Mouse (Mus musculus) kidney, adult 2 months (tissue): ENCODE results near the gene Kank4.

ENCODE experiments used
- CTCF ChIP-seq: fragments of 200-500 bp; conservative IDR thresholded peaks from 2 replicates; pipeline ENCODE4 v1.5.1; 2011; ENCODE audit warnings: low read depth, mild to moderate bottlenecking, control low read depth, low read length, moderate library complexity, mixed read lengths; ENCODE audit not compliant: insufficient read depth, insufficient read length
- POLR2A ChIP-seq: fragments of 200-500 bp; IDR thresholded peaks from one replicate; pipeline ENCODE4 v1.6.1; 2011; ENCODE audit warnings: low read depth, low read length, control low read depth

DNA sequence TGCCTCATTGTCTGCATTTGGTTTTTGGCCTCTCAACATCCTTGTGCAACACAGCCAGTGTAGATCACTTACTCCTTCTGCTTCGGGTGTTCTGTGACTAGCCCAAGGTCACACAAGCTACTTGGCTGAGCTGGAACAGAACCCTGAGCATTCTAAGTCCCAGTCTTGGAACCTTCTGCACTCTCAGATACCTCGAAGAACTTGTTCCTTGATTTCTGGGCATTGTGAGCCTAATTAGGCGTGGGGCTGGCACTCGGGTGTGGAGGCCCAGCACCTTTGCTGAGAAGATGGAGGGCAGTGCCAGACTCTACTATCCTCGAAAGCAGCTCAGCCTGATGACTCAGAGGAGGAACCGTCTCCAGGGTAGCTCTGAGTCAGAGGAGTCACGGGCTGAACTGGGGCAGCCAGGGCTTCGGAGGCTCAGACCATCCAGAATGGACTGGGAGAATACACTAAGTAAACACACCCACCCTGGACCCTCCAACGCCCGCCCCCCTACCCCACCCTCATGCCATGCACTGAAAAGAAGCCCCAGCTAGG is 1.9 kb upstream of the Kank4 start:
- TF ChIP-seq POLR2A = no peak
- no peak for TF ChIP-seq CTCF
